Mouse (Mus musculus): ENCODE measurements around the gene Gtdc1. TPM values are rescaled to one million over a fixed set of nuclear protein-coding genes. Genes with fewer than 3 reads are reported as not detected.

The Gtdc1 gene
- polyA plus RNA-seq, 1 experiment from 2014 or later: 14.0 TPM

DNA sequence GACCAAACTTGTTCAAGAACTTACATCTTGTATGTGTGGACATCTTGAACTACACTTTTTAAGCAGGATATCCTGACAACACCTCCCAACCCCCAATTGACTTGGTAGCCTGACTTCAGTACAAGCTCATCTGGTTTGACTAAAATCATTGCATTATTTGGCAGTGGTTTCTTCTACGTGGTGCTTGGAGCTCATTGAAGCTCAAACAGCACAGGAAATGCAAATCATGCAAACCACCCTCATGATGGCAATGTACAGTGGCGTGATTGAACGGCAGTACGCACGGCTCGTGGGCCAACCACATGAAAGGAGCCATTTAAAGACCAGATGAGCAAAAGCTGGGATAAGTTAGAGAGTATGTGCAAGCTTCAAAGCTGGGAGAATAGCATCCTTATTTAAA, 123.0 kb downstream of the Gtdc1 start:
- no peaks in the 10 kb centered on the region for H3K36me3 ChIP-seq (ENCODE audit: insufficient read depth, low read length)
- WGBS: 87% methylated on average over 6 of the region's 6 CpGs
- no peak overlapping the region for H3K4me2 ChIP-seq (replicated peaks; ENCODE audit: low read depth, low read length)
- no peaks in the 10 kb centered on the region for H3K4me1 ChIP-seq (ENCODE audit: insufficient read depth, low read length)
- H3K27me3 ChIP-seq (ENCODE audit: insufficient read depth, low read length): no peaks in the 10 kb centered on the region
- H3K4me3 ChIP-seq (ENCODE audit: low read length): no peak overlapping the region
- no peak for ATAC-seq (ENCODE audit: low FRiP score, low TSS enrichment)
- H3K9me3 ChIP-seq (ENCODE audit: low read length): no peaks in the 10 kb centered on the region
- H3K9ac ChIP-seq (replicated peaks; ENCODE audit: low read length): no peak overlapping the region
- no peak overlapping the region for H3K27ac ChIP-seq (ENCODE audit: low read length)

GRCm38 (mm10) chr2:44801361-44801760, 126.1 kb downstream of the Gtdc1 start:
- H3K27ac ChIP-seq (ENCODE audit: low read length): no peak overlapping the region
- no peaks in the 10 kb centered on the region for H3K36me3 ChIP-seq (ENCODE audit: insufficient read depth, low read length)
- no peak overlapping the region for H3K4me3 ChIP-seq (ENCODE audit: low read length)
- no peak overlapping the region for H3K4me2 ChIP-seq (replicated peaks; ENCODE audit: low read depth, low read length)
- H3K4me1 ChIP-seq (ENCODE audit: insufficient read depth, low read length): no peaks in the 10 kb centered on the region
- no peak overlapping the region for H3K9ac ChIP-seq (replicated peaks; ENCODE audit: low read length)
- 87% methylated on average over 2 of the region's 2 CpGs for WGBS
- no peaks in the 10 kb centered on the region for H3K9me3 ChIP-seq (ENCODE audit: low read length)
- no peak for ATAC-seq (ENCODE audit: low FRiP score, low TSS enrichment)
- no peaks in the 10 kb centered on the region for H3K27me3 ChIP-seq (ENCODE audit: insufficient read depth, low read length)

GRCm38 (mm10) chr2:44791840-44792239, 135.6 kb downstream of the Gtdc1 start:
- no peaks in the 10 kb centered on the region for H3K9me3 ChIP-seq (ENCODE audit: low read length)
- H3K9ac ChIP-seq (replicated peaks; ENCODE audit: low read length): no peak overlapping the region
- no peaks in the 10 kb centered on the region for H3K4me1 ChIP-seq (ENCODE audit: insufficient read depth, low read length)
- 88% methylated on average over 4 of the region's 4 CpGs for WGBS
- no peak for ATAC-seq (ENCODE audit: low FRiP score, low TSS enrichment)
- H3K27me3 ChIP-seq (ENCODE audit: insufficient read depth, low read length): no peaks in the 10 kb centered on the region
- no peak overlapping the region for H3K27ac ChIP-seq (ENCODE audit: low read length)
- no peaks in the 10 kb centered on the region for H3K36me3 ChIP-seq (ENCODE audit: insufficient read depth, low read length)
- H3K4me2 ChIP-seq (replicated peaks; ENCODE audit: low read depth, low read length): no peak overlapping the region
- no peak overlapping the region for H3K4me3 ChIP-seq (ENCODE audit: low read length)

DNA sequence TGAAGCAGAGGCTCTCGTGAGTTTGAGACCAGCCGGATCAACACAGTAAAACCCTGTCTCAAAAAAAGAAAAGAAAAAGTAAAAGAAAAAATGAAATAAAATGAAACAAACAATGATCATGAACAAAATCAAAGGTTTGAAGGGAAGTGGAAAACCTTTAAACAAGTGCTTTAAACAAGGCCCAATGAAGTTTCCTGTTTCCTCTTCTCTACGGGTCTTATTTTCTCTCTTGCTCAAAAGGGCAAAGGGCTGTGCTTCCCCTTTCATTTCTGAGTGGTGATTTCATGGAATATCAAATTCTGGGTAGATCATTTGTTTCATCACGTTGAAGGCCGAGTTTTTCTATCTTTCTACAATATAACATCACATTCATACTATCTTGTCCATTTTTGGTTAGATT, 136.3 kb downstream of the Gtdc1 start:
- Histone ChIP-seq H3K27ac (ENCODE audit: low read length) (no peak overlapping the region), H3K4me3 (ENCODE audit: low read length) (no peak overlapping the region), H3K4me1 (ENCODE audit: insufficient read depth, low read length) (no peaks in the 10 kb centered on the region), H3K36me3 (ENCODE audit: insufficient read depth, low read length) (no peaks in the 10 kb centered on the region), H3K9me3 (ENCODE audit: low read length) (no peaks in the 10 kb centered on the region), H3K9ac (replicated peaks; ENCODE audit: low read length) (no peak overlapping the region), H3K4me2 (replicated peaks; ENCODE audit: low read depth, low read length) (no peak overlapping the region), H3K27me3 (ENCODE audit: insufficient read depth, low read length) (no peaks in the 10 kb centered on the region)
- no peak for ATAC-seq (ENCODE audit: low FRiP score, low TSS enrichment)
- 81% methylated on average over 5 of the region's 5 CpGs for WGBS

DNA sequence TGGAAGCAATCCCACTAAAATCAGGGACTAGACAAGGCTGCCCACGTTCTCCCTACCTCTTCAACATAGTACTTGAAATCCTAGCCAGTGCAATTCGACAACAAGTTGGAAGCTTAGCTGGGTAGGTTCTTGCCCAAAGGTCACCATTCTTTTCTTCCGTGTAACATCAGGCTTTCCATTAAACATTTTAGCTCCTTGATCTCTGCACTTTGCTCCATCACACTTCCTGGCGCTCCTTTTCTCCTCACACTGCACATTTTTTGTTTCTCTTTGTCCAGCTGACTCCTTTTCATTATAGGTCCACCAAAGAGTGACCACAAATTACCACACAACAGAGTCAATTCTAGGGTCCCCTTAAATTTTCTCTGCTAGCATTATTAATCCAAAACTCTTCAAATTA, 144.7 kb downstream of the Gtdc1 start:
- Histone ChIP-seq H3K9me3 (ENCODE audit: low read length) (peaks cover 6% of the 10 kb centered on the region; the same call in 1 of the 2 replicates), H3K27me3 (ENCODE audit: insufficient read depth, low read length) (no peaks in the 10 kb centered on the region), H3K27ac (ENCODE audit: low read length) (no peak overlapping the region), H3K4me2 (replicated peaks; ENCODE audit: low read depth, low read length) (no peak overlapping the region), H3K9ac (replicated peaks; ENCODE audit: low read length) (no peak overlapping the region), H3K4me1 (ENCODE audit: insufficient read depth, low read length) (no peaks in the 10 kb centered on the region), H3K4me3 (ENCODE audit: low read length) (no peak overlapping the region), H3K36me3 (ENCODE audit: insufficient read depth, low read length) (peaks cover 4% of the 10 kb centered on the region; the same call in 1 of the 2 replicates)
- ATAC-seq (ENCODE audit: low FRiP score, low TSS enrichment): no peak
- WGBS: 96% methylated on average over 4 of the region's 4 CpGs

DNA sequence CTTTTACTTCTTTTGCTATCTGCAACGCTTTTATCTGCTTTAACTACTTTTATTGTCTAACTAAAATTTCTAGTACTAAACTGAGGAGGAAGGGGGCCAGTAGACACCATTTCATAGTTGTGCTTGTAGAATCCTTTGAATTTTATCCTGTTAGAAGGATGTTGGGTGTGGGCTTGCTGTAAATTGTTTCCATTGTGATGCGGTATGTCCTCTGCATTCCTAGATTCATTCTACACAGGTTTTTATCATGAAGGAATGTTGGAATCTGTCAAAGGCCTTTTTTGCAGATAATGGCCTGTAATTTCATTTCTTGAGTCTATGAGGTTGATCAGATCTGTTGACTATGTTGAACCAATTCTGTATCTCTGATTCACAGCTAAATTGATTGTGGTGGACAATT, 146.5 kb downstream of the Gtdc1 start:
- Histone ChIP-seq H3K27ac (ENCODE audit: low read length) (no peak overlapping the region), H3K27me3 (ENCODE audit: insufficient read depth, low read length) (no peaks in the 10 kb centered on the region), H3K36me3 (ENCODE audit: insufficient read depth, low read length) (peaks cover 4% of the 10 kb centered on the region; the same call in 1 of the 2 replicates), H3K4me2 (replicated peaks; ENCODE audit: low read depth, low read length) (no peak overlapping the region), H3K4me3 (ENCODE audit: low read length) (no peak overlapping the region), H3K9me3 (ENCODE audit: low read length) (peaks cover 6% of the 10 kb centered on the region; the same call in 1 of the 2 replicates), H3K9ac (replicated peaks; ENCODE audit: low read length) (no peak overlapping the region), H3K4me1 (ENCODE audit: insufficient read depth, low read length) (no peaks in the 10 kb centered on the region)
- ATAC-seq (ENCODE audit: low FRiP score, low TSS enrichment): no peak
- 96% methylated on average over 2 of the region's 2 CpGs for WGBS

DNA sequence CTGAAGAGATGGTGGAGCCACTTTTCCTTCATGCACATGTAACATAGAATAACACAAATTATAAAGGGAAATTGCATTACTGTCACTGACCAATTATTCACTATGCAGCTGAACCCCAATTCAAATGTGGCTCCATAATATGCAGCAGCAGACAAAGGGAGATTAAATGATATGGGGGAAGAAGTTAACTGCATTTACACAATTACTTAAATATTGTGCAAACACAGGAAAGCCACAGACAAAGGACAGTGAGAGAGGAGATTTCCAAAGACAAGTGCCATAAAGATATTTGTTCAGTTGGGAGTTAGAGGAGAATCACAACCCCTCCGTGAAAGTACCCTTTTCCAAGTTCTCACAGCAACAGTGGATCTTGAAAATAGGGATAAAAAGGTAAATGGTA, 163.6 kb downstream of the Gtdc1 start:
- H3K9ac ChIP-seq (replicated peaks; ENCODE audit: low read length): no peak overlapping the region
- ATAC-seq (ENCODE audit: low FRiP score, low TSS enrichment): no peak
- H3K4me1 ChIP-seq (ENCODE audit: insufficient read depth, low read length): no peaks in the 10 kb centered on the region
- no peak overlapping the region for H3K4me2 ChIP-seq (replicated peaks; ENCODE audit: low read depth, low read length)
- no peak overlapping the region for H3K27ac ChIP-seq (ENCODE audit: low read length)
- 70% methylated on average over 1 of the region's 1 CpGs for WGBS
- H3K9me3 ChIP-seq (ENCODE audit: low read length): no peaks in the 10 kb centered on the region
- no peaks in the 10 kb centered on the region for H3K27me3 ChIP-seq (ENCODE audit: insufficient read depth, low read length)
- no peak overlapping the region for H3K4me3 ChIP-seq (ENCODE audit: low read length)
- no peaks in the 10 kb centered on the region for H3K36me3 ChIP-seq (ENCODE audit: insufficient read depth, low read length)

GRCm38 (mm10) chr2:44736618-44737017, 190.8 kb downstream of the Gtdc1 start:
- H3K27me3 ChIP-seq (ENCODE audit: insufficient read depth, low read length): no peaks in the 10 kb centered on the region
- no peak for ATAC-seq (ENCODE audit: low FRiP score, low TSS enrichment)
- no peaks in the 10 kb centered on the region for H3K36me3 ChIP-seq (ENCODE audit: insufficient read depth, low read length)
- no peak overlapping the region for H3K4me2 ChIP-seq (replicated peaks; ENCODE audit: low read depth, low read length)
- H3K4me3 ChIP-seq (ENCODE audit: low read length): no peak overlapping the region
- no peak overlapping the region for H3K9ac ChIP-seq (replicated peaks; ENCODE audit: low read length)
- H3K9me3 ChIP-seq (ENCODE audit: low read length): no peaks in the 10 kb centered on the region
- no peak overlapping the region for H3K27ac ChIP-seq (ENCODE audit: low read length)
- whole genome bisulfite sequencing: 91% methylated on average over 1 of the region's 1 CpGs
- no peaks in the 10 kb centered on the region for H3K4me1 ChIP-seq (ENCODE audit: insufficient read depth, low read length)

GRCm38 (mm10) chr2:44721461-44721860, 206.0 kb downstream of the Gtdc1 start:
- H3K9ac ChIP-seq (replicated peaks; ENCODE audit: low read length): no peak overlapping the region

GRCm38 (mm10) chr2:44705883-44706615, 221.4 kb downstream of the Gtdc1 start:
- ATAC-seq (ENCODE audit: low FRiP score, low TSS enrichment): peak; percentile 69; the same call in 1 of the 2 replicates
- no peaks in the 10 kb centered on the region for H3K36me3 ChIP-seq (ENCODE audit: insufficient read depth, low read length)
- H3K9me3 ChIP-seq (ENCODE audit: low read length): no peaks in the 10 kb centered on the region
- no peaks in the 10 kb centered on the region for H3K4me1 ChIP-seq (ENCODE audit: insufficient read depth, low read length)
- H3K4me2 ChIP-seq (replicated peaks; ENCODE audit: low read depth, low read length): no peak overlapping the region
- no peak overlapping the region for H3K9ac ChIP-seq (replicated peaks; ENCODE audit: low read length)
- no peaks in the 10 kb centered on the region for H3K27me3 ChIP-seq (ENCODE audit: insufficient read depth, low read length)
- H3K27ac ChIP-seq (ENCODE audit: low read length): peak overlapping the region; percentile 80; the same call in 1 of the 2 replicates
- 69% methylated on average over 4 of the region's 4 CpGs for WGBS
- no peak overlapping the region for H3K4me3 ChIP-seq (ENCODE audit: low read length)

More at GRCm38 (mm10) chr2:44721461-44721860, 206.0 kb downstream of the Gtdc1 start:
- Histone ChIP-seq H3K27ac (ENCODE audit: low read length) (no peak overlapping the region), H3K4me3 (ENCODE audit: low read length) (no peak overlapping the region), H3K27me3 (ENCODE audit: insufficient read depth, low read length) (no peaks in the 10 kb centered on the region), H3K4me2 (replicated peaks; ENCODE audit: low read depth, low read length) (no peak overlapping the region), H3K4me1 (ENCODE audit: insufficient read depth, low read length) (no peaks in the 10 kb centered on the region), H3K36me3 (ENCODE audit: insufficient read depth, low read length) (no peaks in the 10 kb centered on the region), H3K9me3 (ENCODE audit: low read length) (no peaks in the 10 kb centered on the region)
- ATAC-seq (ENCODE audit: low FRiP score, low TSS enrichment): no peak

All from kidney, embryonic 16.5 days (tissue).